Mouse (Mus musculus): Measurements from ENCODE around the gene Defb10.
"Not testable (repeated sequence)": the region's sequence is repeated elsewhere in the genome, so short reads cannot be mapped to it uniquely, and the experiment has no call there.

Gene Defb10

GRCm38 (mm10) chr8:21858586-21858985 is at the start of gene Defb10:
Gene Defb10 (plus strand): TSS chr8:21858901.
- not testable (repeated sequence) for DNase-seq

GRCm38 (mm10) chr8:21885321-21885720 is 26.6 kb downstream of the Defb10 start, which contains the start of gene Defb9:
Gene Defb9 (minus strand): TSS chr8:21885421.
- not testable (repeated sequence) for DNase-seq

DNA sequence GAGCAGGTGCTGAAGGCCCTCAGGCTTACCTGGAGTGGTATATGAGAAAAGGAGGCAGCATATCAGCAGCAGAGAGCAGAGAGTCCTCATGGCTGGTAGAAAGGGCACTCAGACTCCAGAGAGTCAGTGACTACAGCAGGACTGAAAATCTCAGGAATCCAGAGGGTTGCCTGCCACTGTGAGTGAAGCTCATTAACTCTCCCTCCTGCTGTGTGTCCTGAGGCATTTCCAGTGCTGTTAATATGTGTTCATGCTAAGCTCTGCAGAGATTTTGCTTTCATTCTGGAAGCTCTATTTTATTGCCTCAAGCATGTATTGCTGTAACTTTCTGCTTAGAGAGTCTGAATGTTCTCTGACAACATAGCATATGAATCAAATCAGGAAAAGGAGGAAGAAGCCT is 47.6 kb downstream of the Defb10 start, which contains the start of gene Defb11:
Defb11 (minus strand) TSS at position 123 of the 400 bp plus-strand sequence.
- not testable (repeated sequence) for DNase-seq
